Mouse (Mus musculus): ENCODE measurements around the gene Trim31. TPM values are rescaled to one million over a fixed set of nuclear protein-coding genes. Genes with fewer than 3 reads are reported as not detected.

Trim31 gene
- total RNA-seq, 2 experiments from 2014 or later: not detected

DNA sequence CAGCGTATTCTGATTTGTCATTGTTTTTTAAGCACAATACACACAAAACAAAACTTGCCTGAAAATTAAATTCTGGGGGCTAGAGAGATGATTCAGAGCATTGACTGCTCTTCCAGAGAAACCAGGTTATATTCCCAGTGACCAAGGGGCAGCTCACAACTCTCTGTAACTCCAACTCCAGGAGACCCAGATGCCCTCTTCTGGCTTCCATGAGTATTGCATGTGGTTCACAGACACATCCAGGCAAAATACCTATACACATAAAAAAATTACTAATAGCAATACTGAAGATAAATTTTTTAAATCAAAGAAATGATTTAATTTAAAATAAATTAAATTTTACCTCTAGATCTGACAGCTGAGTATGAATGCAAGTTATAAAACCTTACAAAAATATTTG is 1.3 kb upstream of the Trim31 start:
- DNase-seq (ENCODE audit: low spot score in 2 of 2): no peak

DNA sequence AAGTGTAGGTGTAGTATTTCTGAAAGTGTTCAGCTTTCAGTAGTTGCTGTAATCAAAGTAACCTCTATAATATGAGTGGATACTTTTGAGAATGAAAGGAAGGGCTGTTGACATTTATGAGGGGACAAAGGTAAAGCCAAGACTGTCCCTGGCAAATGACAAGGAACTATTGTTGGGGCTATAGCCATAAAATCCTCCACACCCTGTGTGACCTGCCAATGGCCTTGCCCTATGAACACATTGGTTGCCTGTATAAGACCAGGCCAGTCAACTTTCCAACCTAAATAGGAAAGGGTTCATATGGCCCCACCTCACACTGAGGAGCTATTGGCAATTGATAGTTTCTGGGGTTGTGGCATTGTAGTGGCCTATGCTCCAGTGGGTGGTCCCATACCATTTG is 853 bp upstream of the Trim31 start:
- no peak for DNase-seq (ENCODE audit: low spot score in 2 of 2)

GRCm38 (mm10) chr17:36899376-36899775 is 1.5 kb downstream of the Trim31 start:
- no peak for DNase-seq (ENCODE audit: low spot score in 2 of 2)

DNA sequence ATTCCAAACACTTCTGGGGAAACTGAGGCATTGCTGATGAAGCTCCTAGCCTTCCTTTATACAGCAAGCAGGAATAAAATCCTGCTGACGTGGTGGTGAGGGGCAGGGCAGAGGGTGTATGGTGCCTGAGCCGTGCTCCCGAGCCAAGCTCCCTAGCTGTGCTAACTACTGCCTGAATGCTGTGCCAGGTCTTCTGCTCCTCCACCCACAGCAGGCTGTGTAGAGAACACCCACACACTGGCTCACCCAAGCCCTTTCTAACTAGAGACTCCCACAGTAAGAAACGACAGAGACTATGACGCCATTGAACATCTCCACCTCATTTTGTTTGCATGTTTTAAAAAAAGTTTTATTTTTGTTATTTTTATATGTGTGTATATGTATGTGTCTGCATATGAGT is 2.1 kb downstream of the Trim31 start:
- no peak for DNase-seq (ENCODE audit: low spot score in 2 of 2)

DNA sequence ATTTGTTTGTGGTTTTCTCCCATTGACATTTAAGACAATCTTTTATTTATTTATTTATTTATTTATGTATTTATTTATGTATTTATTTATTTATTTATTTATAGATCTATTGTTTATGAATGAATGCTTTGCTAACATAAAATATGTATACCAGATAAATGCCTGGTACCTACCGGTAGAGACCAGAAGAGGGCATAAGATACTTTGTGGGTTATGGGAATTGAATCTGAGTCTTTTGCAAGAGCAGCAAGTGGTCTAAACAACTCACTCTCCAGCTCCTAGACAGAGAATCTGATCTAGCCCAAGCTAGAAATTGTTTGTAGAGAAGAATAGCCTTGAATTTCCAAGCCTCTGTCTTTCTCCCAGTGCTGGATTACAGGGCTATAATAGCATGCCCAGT is 2.8 kb downstream of the Trim31 start:
- no peak for DNase-seq (ENCODE audit: low spot score in 2 of 2)

- DNase-seq (ENCODE audit: low spot score in 2 of 2): no peak
These were observed 5.7 kb downstream of the Trim31 start for GRCm38 (mm10) chr17:36903651-36904050.

DNA sequence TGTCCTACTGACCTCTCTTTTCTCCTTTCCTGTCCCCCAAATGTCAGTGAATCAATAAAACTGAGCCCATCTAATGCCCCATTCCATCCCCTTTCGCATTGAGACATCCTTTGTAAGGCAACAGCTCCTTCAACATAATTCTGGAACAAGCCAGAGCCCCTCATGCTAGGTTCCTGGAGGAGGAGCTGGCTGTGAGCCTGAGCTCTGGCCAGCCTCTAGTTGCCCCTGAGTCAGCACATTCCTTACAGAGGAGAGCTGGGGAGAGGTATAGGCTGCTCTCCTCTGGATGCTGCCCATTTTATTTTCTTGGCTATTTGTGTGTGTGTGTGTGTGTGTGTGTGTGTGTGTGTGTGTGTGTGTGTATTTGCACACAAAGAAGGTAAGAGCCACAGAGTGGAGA is 10.3 kb downstream of the Trim31 start:
- no peak for DNase-seq (ENCODE audit: low spot score in 2 of 2)

DNA sequence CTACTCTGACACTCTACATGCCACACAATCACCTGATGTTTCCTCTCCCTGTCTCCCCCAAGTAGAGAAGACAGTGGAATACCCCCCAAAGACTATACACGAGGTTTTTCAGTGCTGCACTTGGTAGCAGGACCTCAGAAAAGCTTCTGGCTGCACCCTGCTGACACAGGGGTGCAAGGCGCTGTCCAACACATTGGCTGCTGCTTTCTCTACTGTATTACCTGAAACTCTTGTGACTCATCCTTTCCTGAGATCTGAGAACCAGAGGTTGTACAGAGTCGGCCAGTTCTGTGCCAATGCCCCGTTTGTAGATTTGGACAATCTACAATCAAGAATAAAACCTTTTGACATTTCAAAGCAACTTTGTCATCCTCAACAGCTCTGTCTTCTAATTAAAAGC is 11.9 kb downstream of the Trim31 start:
- DNase-seq (ENCODE audit: low spot score in 2 of 2): no peak

GRCm38 (mm10) chr17:36912031-36912430 is 14.1 kb downstream of the Trim31 start:
- DNase-seq (ENCODE audit: low spot score in 2 of 2): no peak

DNA sequence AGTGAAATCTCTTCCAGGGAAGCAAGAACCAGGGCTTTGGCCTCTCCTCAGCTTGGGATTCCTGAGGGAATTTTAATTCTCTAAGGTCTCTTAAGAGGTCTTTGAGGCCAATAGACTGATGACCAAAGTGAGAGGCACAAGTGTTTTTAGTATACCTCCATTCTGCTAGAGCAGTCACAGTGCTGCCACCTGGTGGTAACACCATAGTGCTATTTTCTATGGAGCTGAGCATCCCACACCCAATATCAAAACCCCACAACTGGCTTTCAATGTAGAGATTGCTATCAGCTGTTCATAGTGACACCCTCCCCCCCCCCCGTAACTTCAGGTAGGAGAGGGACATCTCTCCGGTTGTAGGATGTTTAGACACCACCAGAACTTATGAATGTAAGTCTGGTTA is 16.2 kb downstream of the Trim31 start:
- peak; percentile 39 to 50 for DNase-seq (ENCODE audit: low spot score in 2 of 2)

DNA sequence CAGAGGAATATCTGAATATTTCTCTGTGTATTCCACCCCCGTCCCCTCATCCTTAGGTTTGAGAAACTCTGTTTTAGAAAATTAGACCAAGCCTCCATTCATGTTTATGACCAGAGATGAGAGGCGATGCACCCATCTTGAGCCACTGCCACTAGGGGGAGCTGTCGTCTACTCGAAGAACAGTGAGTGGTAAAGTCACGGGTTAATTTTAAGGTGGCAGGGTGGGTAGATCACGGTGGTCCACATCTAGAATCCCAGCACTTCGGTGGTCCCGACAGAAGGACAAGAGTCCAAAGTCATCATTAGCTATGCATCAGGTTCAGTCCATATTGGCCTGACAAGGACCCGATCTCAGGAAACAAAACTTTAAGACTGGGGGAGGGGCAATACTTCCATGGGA is 17.2 kb downstream of the Trim31 start:
- peak; percentile 16 to 25 for DNase-seq (ENCODE audit: low spot score in 2 of 2)

DNA sequence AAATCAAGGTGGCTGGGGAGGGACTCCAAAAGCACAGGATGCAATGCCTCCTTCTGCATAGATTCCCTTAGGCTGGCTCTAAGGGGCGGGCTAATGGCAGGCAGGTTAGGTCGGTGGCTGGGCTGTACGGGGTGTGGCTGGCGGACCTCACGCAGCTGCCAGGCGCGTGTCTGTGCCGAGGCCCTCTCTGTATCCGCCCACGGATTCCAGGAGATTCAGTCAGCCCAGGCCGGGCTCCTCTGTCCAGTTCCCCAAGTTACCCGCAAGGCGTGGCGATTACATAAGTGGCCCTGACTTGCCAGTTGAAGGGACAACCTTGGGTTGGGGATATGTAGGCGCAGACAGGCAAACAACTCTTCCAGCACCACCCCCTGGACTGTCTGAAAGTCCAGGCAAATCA is 22.3 kb downstream of the Trim31 start:
- DNase-seq (ENCODE audit: low spot score in 2 of 2): peak in 1 of 2 experiments; percentile 21

DNA sequence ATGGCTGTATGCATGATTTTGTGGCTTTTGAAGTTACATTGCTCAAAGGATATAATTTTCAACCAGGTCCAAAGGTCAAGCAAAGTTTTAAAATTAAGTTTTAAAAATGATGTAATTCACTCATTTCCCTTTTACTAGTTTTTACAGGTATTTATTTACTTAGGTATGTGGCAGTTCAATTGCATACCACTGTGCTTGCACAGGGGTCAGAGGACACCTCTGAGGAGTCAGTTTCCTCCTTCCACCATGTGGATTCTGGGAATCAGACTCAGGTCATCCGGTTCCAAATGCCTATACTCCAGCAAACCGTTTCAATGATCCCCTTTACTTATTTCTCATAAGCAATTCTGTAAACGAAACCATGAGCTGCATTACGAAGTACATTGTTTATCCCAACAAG is 24.8 kb downstream of the Trim31 start:
- DNase-seq (ENCODE audit: low spot score in 2 of 2): no peak

- no peak for DNase-seq (ENCODE audit: low spot score in 2 of 2)
These were observed 25.6 kb downstream of the Trim31 start for GRCm38 (mm10) chr17:36923491-36923890.

DNA sequence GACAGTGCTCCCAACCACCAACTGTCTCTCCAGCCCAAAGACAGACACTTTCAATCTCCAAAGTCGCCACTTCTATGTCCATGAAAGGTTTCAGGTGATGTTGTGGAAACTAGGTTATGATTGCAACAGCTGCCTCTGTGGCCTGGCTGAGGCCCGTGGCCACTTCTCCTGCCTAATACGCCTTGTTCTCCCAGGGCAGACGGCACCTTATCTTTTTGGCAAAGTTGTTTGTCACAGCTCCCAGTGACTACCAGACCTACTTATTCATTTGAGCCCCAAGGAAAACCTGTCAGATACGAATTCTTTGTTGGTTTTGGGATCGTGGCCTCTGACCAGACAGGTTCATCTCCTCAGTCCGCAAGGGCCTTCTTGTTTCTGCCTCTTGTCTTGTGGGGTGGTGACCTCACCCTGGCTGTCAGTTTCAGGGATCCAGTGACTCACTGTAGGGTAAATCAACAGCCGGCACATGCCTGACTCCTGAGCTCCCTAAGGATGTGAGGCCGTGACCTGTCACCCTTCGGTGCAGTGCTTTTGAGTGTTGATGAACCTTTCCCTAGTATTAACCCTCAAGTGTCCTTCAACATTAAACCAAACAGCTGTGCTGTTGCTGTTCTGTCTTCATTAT is 29.7 kb downstream of the Trim31 start:
- no peak for DNase-seq (ENCODE audit: low spot score in 2 of 2)

GRCm38 (mm10) chr17:36929236-36929932 is 31.5 kb downstream of the Trim31 start:
- no peak for DNase-seq (ENCODE audit: low spot score in 2 of 2)

DNA sequence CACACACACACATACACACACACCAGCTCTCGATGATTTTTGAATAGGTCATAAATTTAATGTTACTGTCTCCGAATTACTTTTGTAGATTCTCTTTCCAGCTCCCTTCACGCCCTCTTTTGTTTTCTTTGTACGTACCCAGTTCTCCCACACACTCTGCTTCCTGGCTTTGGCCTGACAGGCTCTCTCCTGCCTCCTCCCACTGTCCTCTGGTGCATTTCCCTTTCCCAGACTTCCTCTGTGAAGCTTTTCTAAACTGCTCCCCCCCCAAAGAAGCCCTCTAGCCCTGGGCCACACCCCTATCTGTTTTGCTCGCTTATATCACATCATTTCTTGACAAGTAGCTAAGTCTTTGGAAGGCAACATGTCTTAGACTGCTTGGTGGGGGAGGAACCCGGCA is 32.3 kb downstream of the Trim31 start:
- DNase-seq (ENCODE audit: low spot score in 2 of 2): no peak

GRCm38 (mm10) chr17:36931130-36931529 is 33.2 kb downstream of the Trim31 start:
- DNase-seq (ENCODE audit: low spot score in 2 of 2): no peak

DNA sequence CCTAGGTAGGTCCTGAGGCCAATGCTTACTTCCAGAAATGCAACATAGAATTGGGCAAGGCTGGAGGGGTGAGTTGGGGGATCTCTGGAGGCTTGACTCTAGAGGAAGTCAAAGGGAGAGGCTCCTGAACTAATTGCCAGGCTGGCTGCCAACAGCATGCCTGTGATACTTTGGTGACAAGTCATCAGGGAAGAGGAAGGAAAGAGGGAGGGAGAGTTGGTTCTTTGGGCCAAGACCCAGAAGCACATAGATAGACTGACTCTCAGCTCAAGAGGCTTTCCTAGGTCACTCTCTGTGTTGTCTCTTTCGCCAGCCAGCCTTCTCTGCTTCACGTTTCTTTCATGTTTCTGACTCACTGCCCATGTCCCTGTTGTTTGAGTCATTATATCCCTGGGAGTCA is 33.9 kb downstream of the Trim31 start:
- no peak for DNase-seq (ENCODE audit: low spot score in 2 of 2)

DNA sequence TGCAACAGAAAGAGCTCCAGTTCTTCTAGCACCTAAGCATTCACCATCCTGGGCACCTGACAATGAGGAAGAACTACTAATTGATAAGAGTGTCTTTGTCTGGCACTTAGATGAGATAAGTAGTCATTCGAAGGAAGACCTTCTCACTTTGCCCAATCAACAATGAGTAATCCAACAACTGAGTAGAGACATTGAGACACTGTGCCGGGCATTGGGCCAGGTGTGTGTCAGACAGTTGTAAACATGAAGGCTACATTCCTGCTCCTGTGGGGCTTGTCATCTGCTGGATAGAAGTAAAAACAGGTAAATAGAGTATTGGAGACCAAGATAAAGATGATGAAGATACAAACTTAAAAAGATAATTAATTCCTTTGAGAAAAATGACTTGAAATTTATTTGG is 40.1 kb downstream of the Trim31 start:
- no peak for DNase-seq (ENCODE audit: low spot score in 2 of 2)

DNA sequence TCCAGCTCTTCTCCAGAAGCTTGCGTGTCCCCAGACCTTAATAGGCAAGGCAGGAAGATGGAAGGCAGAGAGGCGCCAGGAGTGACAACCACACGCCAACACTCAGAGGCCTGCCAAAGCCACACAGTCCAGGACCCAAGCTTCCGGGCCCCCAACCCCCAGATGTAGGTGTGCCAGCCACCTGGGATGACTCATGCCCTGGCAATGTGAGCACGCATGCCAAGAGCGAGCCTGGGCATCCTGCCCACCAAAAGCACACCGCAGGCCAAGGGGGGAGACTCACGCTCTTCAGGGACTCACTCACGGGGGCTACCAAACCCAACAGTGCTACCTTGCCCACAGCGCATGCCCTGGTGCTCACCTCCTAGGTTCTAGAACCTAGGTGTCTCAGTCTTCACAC is 44.5 kb downstream of the Trim31 start:
- no peak for DNase-seq (ENCODE audit: low spot score in 2 of 2)

DNA sequence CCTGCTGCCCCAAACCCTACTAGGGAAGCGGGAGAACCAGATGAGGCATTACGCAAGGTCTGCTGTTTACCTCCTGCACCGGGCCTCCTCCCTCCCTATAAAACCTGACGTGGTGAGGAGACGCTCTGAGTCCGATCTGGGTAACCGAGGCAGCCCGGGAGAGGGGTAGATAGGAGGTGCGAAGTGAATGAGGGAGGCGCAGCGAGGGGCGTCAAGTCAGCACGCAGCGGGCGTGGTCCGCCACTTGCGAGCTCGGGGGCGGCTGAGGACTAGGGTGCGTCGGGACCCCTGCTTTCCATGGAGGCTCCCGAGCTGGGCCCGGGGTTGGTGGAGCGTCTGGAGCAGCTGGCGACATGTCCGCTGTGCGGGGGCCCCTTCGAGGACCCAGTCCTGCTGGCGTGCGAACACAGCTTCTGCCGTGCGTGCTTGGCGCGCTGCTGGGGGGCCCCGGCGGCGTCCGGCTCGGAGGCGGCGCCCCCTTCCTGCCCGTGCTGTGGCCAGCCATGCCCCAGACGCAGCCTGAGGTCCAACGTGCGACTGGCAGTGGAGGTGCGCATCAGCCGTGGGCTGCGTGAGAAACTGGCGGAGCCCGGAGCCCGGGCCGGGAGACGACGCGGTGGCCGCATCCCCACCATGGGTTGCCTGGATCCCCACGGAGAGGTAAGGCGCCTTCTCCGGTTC is 45.0 kb downstream of the Trim31 start, which contains the start of gene Rnf39:
Rnf39 (plus strand) TSS at position 128 of the 681 bp plus-strand sequence.
- no peak for DNase-seq (ENCODE audit: low spot score in 2 of 2)

GRCm38 (mm10) chr17:36943691-36944090 is 45.8 kb downstream of the Trim31 start:
- DNase-seq (ENCODE audit: low spot score in 2 of 2): no peak

Data from adrenal gland, postnatal 4 days (tissue).